Mouse (Mus musculus): ENCODE data around the gene Cabp1. TPM values are rescaled to one million over a fixed set of nuclear protein-coding genes. Genes with fewer than 3 reads are reported as not detected.
"Not testable (repeated sequence)": the region's sequence is repeated elsewhere in the genome, so short reads cannot be mapped to it uniquely, and the experiment has no call there.

The Cabp1 gene
- polyA plus RNA-seq, 1 experiment from 2014 or later, result 6.6 TPM

GRCm38 (mm10) chr5:115155831-115156230 is 38.4 kb downstream of the Cabp1 start:
- H3K4me1 ChIP-seq (ENCODE audit: control insufficient read depth, insufficient read depth, low read length), result peaks cover 31% of the 10 kb centered on the region
- H3K9ac ChIP-seq (replicated peaks; ENCODE audit: low read length), result peak overlapping the region; percentile 10
- peaks cover 2% of the 10 kb centered on the region; the same call in 1 of the 2 replicates for H3K36me3 ChIP-seq (ENCODE audit: control insufficient read depth, insufficient read depth, low read length)
- ATAC-seq (ENCODE audit: low FRiP score, low TSS enrichment), result no peak
- no peak overlapping the region for H3K4me3 ChIP-seq (replicated peaks; ENCODE audit: low read depth, low read length)
- H3K27me3 ChIP-seq (ENCODE audit: control insufficient read depth, insufficient read depth, low read length), result no peaks in the 10 kb centered on the region
- H3K4me2 ChIP-seq (ENCODE audit: low read length), result peak overlapping the region; percentile 96
- no peak overlapping the region for H3K27ac ChIP-seq (replicated peaks; ENCODE audit: low read depth, low read length)
- no peak for DNase-seq
- H3K9me3 ChIP-seq (ENCODE audit: control insufficient read depth, low read length), result no peaks in the 10 kb centered on the region
- WGBS, result 61% methylated on average over 5 of the region's 5 CpGs

GRCm38 (mm10) chr5:115155156-115155631 is 39.0 kb downstream of the Cabp1 start:
- H3K9ac ChIP-seq (replicated peaks; ENCODE audit: low read length), result peak overlapping the region; percentile 31; the same call in 1 of the 2 replicates
- DNase-seq (no peak), ATAC-seq (ENCODE audit: low FRiP score, low TSS enrichment) (no peak)
- H3K4me3 ChIP-seq (replicated peaks; ENCODE audit: low read depth, low read length), result no peak overlapping the region; the same call in 1 of the 2 replicates
- H3K27me3 ChIP-seq (ENCODE audit: control insufficient read depth, insufficient read depth, low read length), result no peaks in the 10 kb centered on the region
- no peak overlapping the region for H3K27ac ChIP-seq (replicated peaks; ENCODE audit: low read depth, low read length)
- H3K4me1 ChIP-seq (ENCODE audit: control insufficient read depth, insufficient read depth, low read length), result peaks cover 31% of the 10 kb centered on the region
- H3K9me3 ChIP-seq (ENCODE audit: control insufficient read depth, low read length), result no peaks in the 10 kb centered on the region
- peak overlapping the region; percentile 96 for H3K4me2 ChIP-seq (ENCODE audit: low read length)
- peaks cover 8% of the 10 kb centered on the region for H3K36me3 ChIP-seq (ENCODE audit: control insufficient read depth, insufficient read depth, low read length)
- WGBS, result 78% methylated on average over 13 of the region's 13 CpGs

GRCm38 (mm10) chr5:115152132-115152956 is 41.8 kb downstream of the Cabp1 start:
- H3K4me2 ChIP-seq (ENCODE audit: low read length), result no peak overlapping the region
- no peak overlapping the region for H3K9ac ChIP-seq (replicated peaks; ENCODE audit: low read length)
- peaks cover 35% of the 10 kb centered on the region for H3K36me3 ChIP-seq (ENCODE audit: control insufficient read depth, insufficient read depth, low read length)
- H3K27ac ChIP-seq (replicated peaks; ENCODE audit: low read depth, low read length), result no peak overlapping the region
- 72% methylated on average over 8 of the region's 8 CpGs for WGBS
- H3K9me3 ChIP-seq (ENCODE audit: control insufficient read depth, low read length), result no peaks in the 10 kb centered on the region
- no peak overlapping the region for H3K4me3 ChIP-seq (replicated peaks; ENCODE audit: low read depth, low read length)
- no peak for DNase-seq
- no peak for ATAC-seq (ENCODE audit: low FRiP score, low TSS enrichment)
- peaks cover 30% of the 10 kb centered on the region for H3K4me1 ChIP-seq (ENCODE audit: control insufficient read depth, insufficient read depth, low read length)
- H3K27me3 ChIP-seq (ENCODE audit: control insufficient read depth, insufficient read depth, low read length), result no peaks in the 10 kb centered on the region

GRCm38 (mm10) chr5:115151457-115151856 is 42.7 kb downstream of the Cabp1 start:
- no peak overlapping the region for H3K4me2 ChIP-seq (ENCODE audit: low read length)
- ATAC-seq (ENCODE audit: low FRiP score, low TSS enrichment) (no peak), DNase-seq (no peak)
- WGBS, result 87% methylated on average over 13 of the region's 13 CpGs
- H3K4me3 ChIP-seq (replicated peaks; ENCODE audit: low read depth, low read length), result no peak overlapping the region
- H3K9me3 ChIP-seq (ENCODE audit: control insufficient read depth, low read length), result no peaks in the 10 kb centered on the region
- H3K27ac ChIP-seq (replicated peaks; ENCODE audit: low read depth, low read length), result no peak overlapping the region
- H3K9ac ChIP-seq (replicated peaks; ENCODE audit: low read length), result no peak overlapping the region
- H3K4me1 ChIP-seq (ENCODE audit: control insufficient read depth, insufficient read depth, low read length), result peaks cover 21% of the 10 kb centered on the region
- H3K27me3 ChIP-seq (ENCODE audit: control insufficient read depth, insufficient read depth, low read length), result no peaks in the 10 kb centered on the region
- H3K36me3 ChIP-seq (ENCODE audit: control insufficient read depth, insufficient read depth, low read length), result peaks cover 43% of the 10 kb centered on the region

GRCm38 (mm10) chr5:115150991-115151390 is 43.2 kb downstream of the Cabp1 start:
- Histone ChIP-seq H3K4me2 (ENCODE audit: low read length) (no peak overlapping the region), H3K27me3 (ENCODE audit: control insufficient read depth, insufficient read depth, low read length) (no peaks in the 10 kb centered on the region), H3K4me1 (ENCODE audit: control insufficient read depth, insufficient read depth, low read length) (peaks cover 17% of the 10 kb centered on the region), H3K9me3 (ENCODE audit: control insufficient read depth, low read length) (no peaks in the 10 kb centered on the region), H3K4me3 (replicated peaks; ENCODE audit: low read depth, low read length) (no peak overlapping the region), H3K27ac (replicated peaks; ENCODE audit: low read depth, low read length) (no peak overlapping the region), H3K36me3 (ENCODE audit: control insufficient read depth, insufficient read depth, low read length) (peaks cover 48% of the 10 kb centered on the region), H3K9ac (replicated peaks; ENCODE audit: low read length) (no peak overlapping the region)
- DNase-seq, result no peak
- WGBS, result 83% methylated on average over 5 of the region's 5 CpGs
- ATAC-seq (ENCODE audit: low FRiP score, low TSS enrichment), result no peak

- H3K4me3 ChIP-seq (replicated peaks; ENCODE audit: low read depth, low read length), result no peak overlapping the region
- no peak overlapping the region for H3K4me2 ChIP-seq (ENCODE audit: low read length)
- H3K4me1 ChIP-seq (ENCODE audit: control insufficient read depth, insufficient read depth, low read length), result peaks cover 6% of the 10 kb centered on the region
- no peaks in the 10 kb centered on the region for H3K9me3 ChIP-seq (ENCODE audit: control insufficient read depth, low read length)
- no peaks in the 10 kb centered on the region for H3K27me3 ChIP-seq (ENCODE audit: control insufficient read depth, insufficient read depth, low read length)
- H3K9ac ChIP-seq (replicated peaks; ENCODE audit: low read length), result no peak overlapping the region
- WGBS, result 97% methylated on average over 14 of the region's 14 CpGs
- ATAC-seq (ENCODE audit: low FRiP score, low TSS enrichment), result no peak
- peaks cover 53% of the 10 kb centered on the region for H3K36me3 ChIP-seq (ENCODE audit: control insufficient read depth, insufficient read depth, low read length)
- no peak overlapping the region for H3K27ac ChIP-seq (replicated peaks; ENCODE audit: low read depth, low read length)
- DNase-seq, result no peak
These were observed 44.3 kb downstream of the Cabp1 start for GRCm38 (mm10) chr5:115149675-115150459.

GRCm38 (mm10) chr5:115148872-115149271 is 45.3 kb downstream of the Cabp1 start:
- ATAC-seq (ENCODE audit: low FRiP score, low TSS enrichment); H3K27ac ChIP-seq (replicated peaks; ENCODE audit: low read depth, low read length); H3K4me3 ChIP-seq (replicated peaks; ENCODE audit: low read depth, low read length); H3K9me3 ChIP-seq (ENCODE audit: control insufficient read depth, low read length); H3K27me3 ChIP-seq (ENCODE audit: control insufficient read depth, insufficient read depth, low read length); H3K4me2 ChIP-seq (ENCODE audit: low read length); DNase-seq; H3K4me1 ChIP-seq (ENCODE audit: control insufficient read depth, insufficient read depth, low read length); H3K9ac ChIP-seq (replicated peaks; ENCODE audit: low read length): not testable (repeated sequence)
- no CpG with 5 or more reads among the region's 1 CpGs for WGBS
- H3K36me3 ChIP-seq (ENCODE audit: control insufficient read depth, insufficient read depth, low read length), result peaks cover 62% of the 10 kb centered on the region

- peaks cover 63% of the 10 kb centered on the region for H3K36me3 ChIP-seq (ENCODE audit: control insufficient read depth, insufficient read depth, low read length)
These were observed 45.8 kb downstream of the Cabp1 start for GRCm38 (mm10) chr5:115148378-115148777.

More at GRCm38 (mm10) chr5:115148378-115148777, 45.8 kb downstream of the Cabp1 start:
- 96% methylated on average over 8 of the region's 8 CpGs for WGBS
- Histone ChIP-seq H3K9ac (replicated peaks; ENCODE audit: low read length) (no peak overlapping the region), H3K27ac (replicated peaks; ENCODE audit: low read depth, low read length) (no peak overlapping the region), H3K4me2 (ENCODE audit: low read length) (no peak overlapping the region), H3K27me3 (ENCODE audit: control insufficient read depth, insufficient read depth, low read length) (no peaks in the 10 kb centered on the region), H3K4me3 (replicated peaks; ENCODE audit: low read depth, low read length) (no peak overlapping the region), H3K4me1 (ENCODE audit: control insufficient read depth, insufficient read depth, low read length) (no peaks in the 10 kb centered on the region), H3K9me3 (ENCODE audit: control insufficient read depth, low read length) (no peaks in the 10 kb centered on the region)
- ATAC-seq (ENCODE audit: low FRiP score, low TSS enrichment) (no peak), DNase-seq (no peak)
